Mouse (Mus musculus): ENCODE measurements at regions not wholly inside any gene's neighbourhood (a gene's known extent, or its start where the extent isn't known, plus 50 kb on each side); places are given as distances from the start of the nearest gene placed in this dataset.

DNA sequence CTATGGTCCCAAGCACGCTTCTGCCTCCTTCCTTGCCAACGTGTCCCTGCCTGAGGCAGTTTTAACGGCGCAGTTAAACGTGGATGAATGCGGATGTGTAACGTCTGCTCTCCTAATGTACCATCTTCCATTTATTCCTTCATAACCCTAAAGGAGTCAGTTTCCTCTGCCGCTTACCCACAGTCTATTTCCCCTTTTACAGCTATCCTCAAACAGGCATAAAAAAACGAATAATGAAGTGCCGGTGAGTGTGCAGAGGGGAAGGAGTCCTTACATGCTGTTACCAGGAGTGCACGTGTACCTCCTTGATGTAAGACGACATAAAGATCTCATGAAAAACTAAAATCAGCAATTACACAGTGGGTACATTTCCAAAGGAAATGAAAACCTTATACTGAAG, 54.3 kb upstream of the Krtap11-1 start:
- H3K27me3 ChIP-seq: peaks cover 7% of the 10 kb centered on the region
- CTCF ChIA-PET: no interaction called here
- no peak for DNase-seq (ENCODE audit: low read depth, low spot score)
- POLR2A ChIA-PET: no interaction called here
- no peak for ATAC-seq
- no peak for TF ChIP-seq CTCF (IDR thresholded peaks at IDR 0.05)
- in situ Hi-C loops (cut with MboI; ENCODE audit: low pct_unique_long_range_greater_than_20kb): no loop called here

Data from Patski (cell line).